Mouse (Mus musculus) layer of hippocampus, postnatal 14 days (tissue): ENCODE measurements around the gene Fam216a. TPM values are rescaled to one million over a fixed set of nuclear protein-coding genes. Genes with fewer than 3 reads are reported as not detected.

Experiments used
- DNase-seq, 2 experiments: peaks; one replicate each; pipeline ENCODE4 v3.0.0; 2021 to 2022; ENCODE audit warnings: low spot score in 2 of 2, mixed read lengths in 1 of 2
- total RNA-seq, 2 experiments: library from RNA; stranded (reverse); gene quantifications; 2 replicates each; pipeline ENCODE4 v1.2.3; 2021

Gene Fam216a
- total RNA-seq, 2 experiments from 2014 or later: 75.9 to 80.7 TPM

- DNase-seq: peak; percentile 91 to 94
These were observed 19.6 kb upstream of the Fam216a start, which contains the start of gene Arpc3 for GRCm38 (mm10) chr5:122391786-122392180. TSS of gene Arpc3 (plus strand) at chr5:122391878.

GRCm38 (mm10) chr5:122391178-122391785, 19.1 kb upstream of the Fam216a start:
- no peak for DNase-seq

GRCm38 (mm10) chr5:122390671-122391070, 18.5 kb upstream of the Fam216a start:
- no peak for DNase-seq

GRCm38 (mm10) chr5:122390006-122390405, 17.8 kb upstream of the Fam216a start:
- DNase-seq: no peak

- DNase-seq: peak; percentile 78 to 85
These were observed 7.4 kb upstream of the Fam216a start for GRCm38 (mm10) chr5:122379374-122380155.

GRCm38 (mm10) chr5:122378171-122378570, 6.0 kb upstream of the Fam216a start:
- no peak for DNase-seq

- DNase-seq: no peak
These were observed 5.1 kb upstream of the Fam216a start for GRCm38 (mm10) chr5:122377101-122377833.

- DNase-seq: no peak
These were observed 714 bp upstream of the Fam216a start for GRCm38 (mm10) chr5:122372878-122373277.

GRCm38 (mm10) chr5:122371591-122372191, 473 bp downstream of the Fam216a start, which contains the start of gene Gpn3:
TSS of gene Gpn3 (plus strand) at chr5:122371876.
- no peak for DNase-seq

- no peak for DNase-seq
These were observed 17.6 kb downstream of the Fam216a start for GRCm38 (mm10) chr5:122354492-122355067.

- DNase-seq: peak; percentile 98 to 99
These were observed 18.2 kb downstream of the Fam216a start, which contains the start of the genes Rad9b and Vps29 for GRCm38 (mm10) chr5:122353807-122354491. TSS of gene Rad9b (minus strand) at chr5:122354233. TSS of gene Vps29 (plus strand) at chr5:122354369.

GRCm38 (mm10) chr5:122345777-122346176, 26.4 kb downstream of the Fam216a start:
- DNase-seq: no peak

- peak; percentile 58 to 76 for DNase-seq
These were observed 27.9 kb downstream of the Fam216a start for GRCm38 (mm10) chr5:122344260-122344659.

- DNase-seq: no peak
These were observed 28.4 kb downstream of the Fam216a start for GRCm38 (mm10) chr5:122343768-122344167.

- DNase-seq: no peak
These were observed 29.3 kb downstream of the Fam216a start for GRCm38 (mm10) chr5:122342874-122343273.

- DNase-seq: no peak
These were observed 35.4 kb downstream of the Fam216a start for GRCm38 (mm10) chr5:122336554-122337294.

- no peak for DNase-seq
These were observed 37.5 kb downstream of the Fam216a start for GRCm38 (mm10) chr5:122334682-122335081.

GRCm38 (mm10) chr5:122330269-122330668, 41.9 kb downstream of the Fam216a start:
- DNase-seq: no peak

- no peak for DNase-seq
These were observed 44.9 kb downstream of the Fam216a start for GRCm38 (mm10) chr5:122327283-122327682.
